Mouse (Mus musculus): ENCODE measurements around the gene Hbs1l.

- TF ChIP-seq POLR2A (IDR thresholded peaks at IDR 0.05; ENCODE audit: borderline replicate concordance, control insufficient read depth, low read depth, low read length) (no peak), CTCF (IDR thresholded peaks at IDR 0.05; ENCODE audit: control insufficient read depth, insufficient read depth, low read length) (no peak)
These were observed 24.0 kb upstream of the Hbs1l start for GRCm38 (mm10) chr10:21271785-21272184.

Data from bone marrow, adult 2 months (tissue).